Mouse (Mus musculus) lung, embryonic 14.5 days (tissue): ENCODE data around the gene Igfbp4. TPM values are rescaled to one million over a fixed set of nuclear protein-coding genes. Genes with fewer than 3 reads are reported as not detected.

Source experiments
- ATAC-seq: fragments of 200-750 bp; cut with Nextera tagmentation; 2 replicates; pipeline ENCODE4 v1.8.0; 2017; ENCODE audit warnings: mild to moderate bottlenecking, moderate TSS enrichment, moderate library complexity; ENCODE audit not compliant: insufficient read depth
- DNase-seq: peaks from one replicate; pipeline ENCODE4 v3.0.0-alpha.2; 2015
- H3K27ac ChIP-seq: fragments of 300-500 bp; sonication (generic); 2 replicates; pipeline ENCODE4 v1.5.1; 2014; ENCODE audit warnings: low read depth, mild to moderate bottlenecking, moderate library complexity
- H3K27me3 ChIP-seq: fragments of 300-500 bp; sonication (generic); 2 replicates; pipeline ENCODE4 v1.6.1; 2014; ENCODE audit warnings: low read length, control low read depth; ENCODE audit not compliant: insufficient read depth
- H3K36me3 ChIP-seq: fragments of 300-500 bp; sonication (generic); 2 replicates; pipeline ENCODE4 v1.6.1; 2014; ENCODE audit warnings: control low read depth; ENCODE audit not compliant: insufficient read depth
- H3K4me1 ChIP-seq: fragments of 300-500 bp; sonication (generic); 2 replicates; pipeline ENCODE4 v1.6.1; 2014; ENCODE audit warnings: antibody characterized with exemption, control low read depth; ENCODE audit not compliant: insufficient read depth
- H3K4me2 ChIP-seq: fragments of 300-500 bp; sonication (generic); 2 replicates; pipeline ENCODE4 v1.6.1; 2014; ENCODE audit warnings: mild to moderate bottlenecking
- H3K4me3 ChIP-seq: fragments of 300-500 bp; sonication (generic); 2 replicates; pipeline ENCODE4 v1.5.1; 2014; ENCODE audit warnings: low read depth, low read length
- H3K9ac ChIP-seq: fragments of 300-500 bp; sonication (generic); 2 replicates; pipeline ENCODE4 v1.6.1; 2014
- H3K9me3 ChIP-seq: fragments of 300-500 bp; sonication (generic); 2 replicates; pipeline ENCODE4 v1.6.1; 2016; ENCODE audit warnings: low read depth, low read length, control low read depth
- CTCF ChIP-seq: IDR thresholded peaks from 2 replicates; pipeline ENCODE4 v1.5.1; 2016; ENCODE audit warnings: antibody characterized with exemption, low read depth
- WGBS: fragments of 180-500 bp; shearing (Covaris S2); extraction: QIAGEN DNeasy Blood & Tissue Kit; methylation state at CpG from one replicate; pipeline ENCODE4 v1.1.7; 2014; 5-methylcytosine and 5-hydroxymethylcytosine counted together
- polyA plus RNA-seq: library from polyadenylated mRNA; unstranded; fragments of >200 nt; fragmentation: Nextera tagmentation; extraction: Ambion mirVana; gene quantifications from 2 replicates; pipeline ENCODE4 v1.2.1, GENCODE M21; 2014

Gene Igfbp4
- polyA plus RNA-seq, 1 experiment from 2014 or later, result 404 TPM

- no peaks in the 10 kb centered on the region for H3K27me3 ChIP-seq
- H3K4me2 ChIP-seq, result no peak overlapping the region
- no peak for TF ChIP-seq CTCF
- peaks cover 100% of the 10 kb centered on the region for H3K36me3 ChIP-seq
- no peaks in the 10 kb centered on the region for H3K9me3 ChIP-seq
- 89% methylated on average over 1 of the region's 1 CpGs for WGBS
- no peak overlapping the region for H3K27ac ChIP-seq
- ATAC-seq, result no peak
- H3K4me3 ChIP-seq, result no peak overlapping the region
- no peak for DNase-seq
- H3K4me1 ChIP-seq, result no peaks in the 10 kb centered on the region
- H3K9ac ChIP-seq, result no peak overlapping the region
Observed at GRCm38 (mm10) chr11:99013856-99014255, 27.2 kb upstream of the Igfbp4 start.

- H3K27ac ChIP-seq, result no peak overlapping the region
- H3K4me3 ChIP-seq, result no peak overlapping the region
- no peak overlapping the region for H3K9ac ChIP-seq
- whole genome bisulfite sequencing, result 94% methylated on average over 6 of the region's 6 CpGs
- no peak overlapping the region for H3K4me2 ChIP-seq
- peaks cover 79% of the 10 kb centered on the region for H3K36me3 ChIP-seq
- H3K9me3 ChIP-seq, result no peaks in the 10 kb centered on the region
- peaks cover 5% of the 10 kb centered on the region; the same call in 1 of the 2 replicates for H3K4me1 ChIP-seq
- no peaks in the 10 kb centered on the region for H3K27me3 ChIP-seq
- ATAC-seq (no peak), DNase-seq (no peak)
- no peak for TF ChIP-seq CTCF
Observed at GRCm38 (mm10) chr11:99019844-99020243, 21.2 kb upstream of the Igfbp4 start.

DNA sequence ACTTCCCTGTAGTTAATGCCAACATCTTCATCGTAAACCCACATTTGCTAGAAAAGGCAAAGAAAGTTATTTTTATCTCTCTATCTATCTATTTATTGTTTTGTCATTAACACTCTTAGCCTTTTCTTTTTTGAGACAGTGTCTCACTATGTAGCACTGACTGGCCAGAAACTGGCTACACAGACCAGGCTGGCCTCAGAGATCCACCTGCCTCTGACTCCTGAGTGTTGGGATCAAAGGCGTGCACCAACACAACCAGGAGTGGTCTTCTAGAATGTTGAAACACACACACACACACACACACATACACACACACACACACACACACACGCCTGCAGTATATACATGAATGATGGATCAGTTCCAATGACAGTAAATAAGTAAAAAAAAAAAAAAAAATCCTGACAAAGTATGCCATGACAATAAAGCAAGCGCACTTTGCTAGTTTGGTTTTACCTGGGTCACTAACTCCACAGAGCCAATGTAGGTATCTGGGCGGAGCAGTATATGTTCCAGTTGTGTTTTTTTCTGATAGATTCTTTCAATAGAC lies 18.6 kb upstream of the Igfbp4 start:
- Histone ChIP-seq H3K9me3 (no peaks in the 10 kb centered on the region), H3K9ac (peak overlapping the region; percentile 93), H3K4me1 (peaks cover 5% of the 10 kb centered on the region; the same call in 1 of the 2 replicates), H3K4me2 (peak overlapping the region; percentile 83), H3K27ac (no peak overlapping the region), H3K27me3 (no peaks in the 10 kb centered on the region), H3K4me3 (peak overlapping the region; percentile 83), H3K36me3 (peaks cover 53% of the 10 kb centered on the region)
- DNase-seq (no peak), ATAC-seq (no peak)
- 61% methylated on average over 5 of the region's 5 CpGs for WGBS
- no peak for TF ChIP-seq CTCF

DNA sequence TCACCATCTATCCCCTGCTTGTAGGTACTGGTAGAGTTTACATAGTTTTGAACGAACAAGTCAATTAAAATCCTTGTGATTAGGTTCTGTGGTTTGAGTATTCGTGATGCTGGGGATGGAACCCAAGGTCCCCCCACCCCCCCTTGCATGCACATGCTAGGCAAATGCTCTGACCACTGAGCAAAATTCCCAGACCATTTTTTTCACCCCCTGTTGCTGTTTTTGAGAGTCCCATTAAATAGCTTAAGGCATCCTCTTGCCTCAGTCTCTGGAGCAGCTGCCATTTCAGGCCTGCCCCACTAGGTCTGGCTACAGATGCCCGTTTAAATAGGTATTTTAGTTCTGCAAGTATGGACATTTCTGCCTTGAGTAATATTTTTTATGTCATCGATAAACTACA lies 17.9 kb upstream of the Igfbp4 start:
- Histone ChIP-seq H3K4me2 (peak overlapping the region; percentile 83), H3K27me3 (no peaks in the 10 kb centered on the region), H3K27ac (peak overlapping the region; percentile 86), H3K9me3 (no peaks in the 10 kb centered on the region), H3K4me1 (peaks cover 5% of the 10 kb centered on the region; the same call in 1 of the 2 replicates), H3K9ac (peak overlapping the region; percentile 93), H3K36me3 (peaks cover 46% of the 10 kb centered on the region), H3K4me3 (peak overlapping the region; percentile 83)
- ATAC-seq (no peak), DNase-seq (no peak)
- no peak for TF ChIP-seq CTCF
- WGBS, result 5% methylated on average over 4 of the region's 4 CpGs

DNA sequence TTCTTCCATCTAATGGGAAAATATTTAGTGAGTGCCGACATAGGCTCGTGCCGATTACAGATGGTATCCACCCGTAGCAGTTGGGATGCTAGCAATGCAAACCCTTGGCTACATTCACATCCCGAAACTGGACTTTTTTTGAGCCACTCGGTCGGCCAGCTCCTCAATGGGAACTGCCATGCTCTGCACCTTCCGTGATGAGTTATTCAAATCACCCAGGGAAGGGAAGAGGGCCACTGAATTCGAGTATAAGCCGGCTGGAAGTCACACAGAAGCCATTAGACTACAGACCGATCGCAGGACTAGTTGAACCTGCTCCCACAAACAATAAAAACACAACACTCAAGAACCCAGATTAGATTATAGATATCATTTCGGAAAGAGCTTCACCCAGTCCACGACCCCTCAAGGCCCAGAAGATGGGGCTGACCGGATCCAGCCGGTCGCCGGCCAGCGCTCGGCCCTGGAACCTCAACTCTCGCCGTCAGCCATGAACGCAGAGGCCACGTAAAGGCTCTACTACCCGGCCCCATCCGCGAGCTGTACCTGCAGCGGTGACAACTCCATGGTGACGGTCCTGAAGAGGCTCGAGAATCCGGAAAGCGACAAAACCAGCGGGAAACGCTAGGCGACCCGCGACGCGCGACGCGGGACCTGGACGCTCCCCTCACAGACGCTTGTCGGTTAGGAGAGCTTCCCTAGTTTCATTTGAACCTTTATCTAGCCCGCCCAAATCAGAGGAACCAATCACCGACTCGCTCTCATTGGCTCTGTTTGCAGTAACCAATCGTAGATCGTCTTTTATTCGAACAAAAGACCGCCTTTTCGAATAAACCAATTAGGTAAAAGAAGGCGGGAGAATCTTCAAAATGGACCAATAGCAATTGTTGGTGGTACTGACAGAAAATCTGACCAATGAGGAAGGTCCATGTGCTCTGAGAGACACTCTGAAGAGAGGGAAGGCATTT lies 17.3 kb upstream of the Igfbp4 start, which contains the start of gene Top2a:
Gene Top2a, minus strand, starts transcription at position 690 of the 968 bp plus-strand sequence.
- TF ChIP-seq CTCF, result no peak
- Histone ChIP-seq H3K4me2 (peak within 1 kb of the TSS; percentile 83), H3K4me3 (peak within 1 kb of the TSS; percentile 83), H3K36me3 (peaks cover 39% of the 10 kb centered on the region), H3K4me1 (peaks cover 5% of the 10 kb centered on the region; the same call in 1 of the 2 replicates), H3K9ac (peak within 1 kb of the TSS; percentile 93), H3K27ac (peak within 1 kb of the TSS; percentile 86), H3K9me3 (no peaks in the 10 kb centered on the region), H3K27me3 (no peaks in the 10 kb centered on the region)
- peak; percentile 100 for DNase-seq
- WGBS, result under 1% methylated on average over 54 of the region's 54 CpGs
- peak; percentile 94 for ATAC-seq

GRCm38 (mm10) chr11:99024468-99025134 lies 16.4 kb upstream of the Igfbp4 start:
- 23% methylated on average over 18 of the region's 18 CpGs for WGBS
- Histone ChIP-seq H3K27ac (peak overlapping the region; percentile 60), H3K9me3 (no peaks in the 10 kb centered on the region), H3K4me1 (peaks cover 5% of the 10 kb centered on the region; the same call in 1 of the 2 replicates), H3K9ac (peak overlapping the region; percentile 27; the same call in 1 of the 2 replicates), H3K4me3 (peak overlapping the region; percentile 83), H3K36me3 (peaks cover 31% of the 10 kb centered on the region), H3K27me3 (no peaks in the 10 kb centered on the region), H3K4me2 (peak overlapping the region; percentile 60)
- no peak for DNase-seq
- TF ChIP-seq CTCF, result no peak
- ATAC-seq, result peak; percentile 42
